Mouse (Mus musculus) embryonic facial prominence, embryonic 10.5 days (tissue): ENCODE results near the gene Jup. TPM values are rescaled to one million over a fixed set of nuclear protein-coding genes. Genes with fewer than 3 reads are reported as not detected.
"Not testable (repeated sequence)": the region's sequence is repeated elsewhere in the genome, so short reads cannot be mapped to it uniquely, and the experiment has no call there.

Source experiments
- DNase-seq: peaks from one replicate; pipeline ENCODE4 v3.0.0-alpha.2; 2017; ENCODE audit warnings: low spot score
- H3K27ac ChIP-seq: fragments of 300-500 bp; sonication (generic); replicated peaks from 2 replicates; pipeline ENCODE4 v1.5.1; 2016; ENCODE audit warnings: mild to moderate bottlenecking
- H3K27me3 ChIP-seq: fragments of 300-500 bp; sonication (generic); replicated peaks from 2 replicates; pipeline ENCODE4 v1.6.1; 2016; ENCODE audit warnings: low read depth, mild to moderate bottlenecking; ENCODE audit not compliant: poor library complexity, severe bottlenecking
- H3K36me3 ChIP-seq: fragments of 300-500 bp; sonication (generic); replicated peaks from 2 replicates; pipeline ENCODE4 v1.6.1; 2016; ENCODE audit warnings: mild to moderate bottlenecking, moderate library complexity
- H3K4me1 ChIP-seq: fragments of 300-500 bp; sonication (generic); 2 replicates; pipeline ENCODE4 v1.6.1; 2016
- H3K4me3 ChIP-seq: fragments of 300-500 bp; sonication (generic); 2 replicates; pipeline ENCODE4 v1.5.1; 2016; ENCODE audit warnings: mild to moderate bottlenecking, moderate library complexity
- H3K9me3 ChIP-seq: fragments of 300-500 bp; sonication (generic); 2 replicates; pipeline ENCODE4 v1.6.1; 2016; ENCODE audit warnings: mild to moderate bottlenecking
- WGBS: fragments of 180-500 bp; shearing (Covaris S2); methylation state at CpG from one replicate; pipeline ENCODE4 v1.1.7; 2016; 5-methylcytosine and 5-hydroxymethylcytosine counted together
- polyA plus RNA-seq: library from polyadenylated mRNA; unstranded; fragments of >200 nt; fragmentation: Nextera tagmentation; extraction: Ambion mirVana; gene quantifications from 2 replicates; pipeline ENCODE4 v1.2.1, GENCODE M21; 2016

The Jup gene
- polyA plus RNA-seq, 1 experiment from 2014 or later: 52.6 TPM

DNA sequence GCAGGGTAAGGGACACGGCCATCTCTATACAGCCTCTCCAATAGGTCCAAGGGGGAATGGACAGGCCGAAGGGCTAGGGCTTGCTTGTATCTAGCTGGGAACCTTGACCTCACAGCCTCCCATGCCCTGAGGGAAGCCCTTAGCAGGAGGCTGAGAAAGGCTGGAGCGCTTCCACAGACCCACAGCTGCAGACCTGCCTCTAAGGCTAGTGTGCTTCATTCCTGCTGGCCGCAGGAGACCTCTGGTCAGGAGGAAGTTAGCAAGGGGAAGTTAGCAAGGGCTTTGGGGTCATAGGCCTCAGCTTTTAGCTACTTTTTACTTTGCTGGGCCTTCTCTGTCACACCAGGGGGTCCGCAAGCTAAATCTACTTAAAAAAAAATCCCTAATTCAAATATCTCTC, 19.1 kb downstream of the Jup start:
- no peak overlapping the region for H3K4me3 ChIP-seq
- no peak overlapping the region for H3K27ac ChIP-seq
- no peaks in the 10 kb centered on the region for H3K27me3 ChIP-seq
- DNase-seq: no peak
- H3K36me3 ChIP-seq: peaks cover 89% of the 10 kb centered on the region
- no peaks in the 10 kb centered on the region; the same call in 1 of the 2 replicates for H3K4me1 ChIP-seq
- H3K9me3 ChIP-seq: no peaks in the 10 kb centered on the region
- 85% methylated on average over 5 of the region's 5 CpGs for WGBS

DNA sequence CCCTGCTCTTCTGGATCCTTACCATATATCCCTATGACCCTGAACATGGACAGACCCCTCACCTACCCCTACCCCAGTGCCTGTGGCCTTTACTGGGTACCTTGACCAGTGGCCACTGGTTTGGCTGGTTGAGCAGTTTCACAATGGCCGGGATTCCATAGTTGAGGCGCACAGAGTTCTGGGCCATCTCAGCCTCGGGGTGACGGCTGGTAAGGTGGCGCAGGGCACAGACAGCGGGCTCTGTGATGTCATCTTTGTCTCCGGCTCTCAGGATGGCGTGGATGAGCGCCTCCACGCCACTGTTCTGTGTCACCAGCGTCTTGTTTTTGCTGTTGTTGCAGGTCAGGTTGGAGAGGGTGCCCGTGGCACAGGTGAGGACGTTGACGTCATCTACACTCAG, 19.6 kb downstream of the Jup start:
- no peak overlapping the region for H3K4me3 ChIP-seq
- no peak for DNase-seq
- H3K4me1 ChIP-seq: no peaks in the 10 kb centered on the region; the same call in 1 of the 2 replicates
- peaks cover 89% of the 10 kb centered on the region for H3K36me3 ChIP-seq
- H3K9me3 ChIP-seq: no peaks in the 10 kb centered on the region
- 95% methylated on average over 14 of the region's 14 CpGs for WGBS
- H3K27ac ChIP-seq: no peak overlapping the region
- H3K27me3 ChIP-seq: no peaks in the 10 kb centered on the region

DNA sequence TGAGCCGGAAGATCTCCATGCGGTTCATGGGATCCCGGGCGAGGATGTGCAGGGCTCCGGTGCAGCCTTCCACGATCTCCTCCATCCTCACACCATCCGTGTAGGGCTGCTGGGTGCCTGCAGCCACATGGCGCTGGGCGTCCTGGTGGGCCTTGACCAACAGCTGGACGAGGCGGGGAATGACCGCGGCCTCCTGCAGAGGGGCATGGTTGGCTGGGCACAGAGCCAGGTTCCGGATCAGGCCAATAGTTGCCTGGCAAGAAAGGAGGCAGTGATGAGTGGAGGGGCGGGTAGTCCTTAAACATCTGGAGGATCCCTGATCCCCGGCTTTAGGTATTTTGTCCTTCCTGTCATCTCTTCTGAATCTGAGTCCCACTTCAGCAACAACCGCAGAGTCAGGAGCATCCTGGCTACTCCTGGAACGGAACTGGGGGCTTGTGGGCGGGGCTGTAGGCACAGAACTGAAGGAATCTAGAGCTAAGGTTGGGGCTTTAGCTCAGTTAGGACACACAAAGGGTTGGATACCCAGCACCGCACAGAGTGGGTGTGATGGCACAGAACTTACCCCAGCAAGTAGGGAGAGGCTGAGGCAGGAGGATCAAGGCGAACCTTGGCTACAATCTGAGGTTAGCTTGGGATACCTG, 20.7 kb downstream of the Jup start:
- DNase-seq: no peak
- Histone ChIP-seq H3K36me3 (peaks cover 89% of the 10 kb centered on the region), H3K9me3 (no peaks in the 10 kb centered on the region), H3K4me3 (no peak overlapping the region), H3K4me1 (peaks cover 6% of the 10 kb centered on the region), H3K27ac (no peak overlapping the region), H3K27me3 (no peaks in the 10 kb centered on the region)
- WGBS: 92% methylated on average over 21 of the region's 21 CpGs

DNA sequence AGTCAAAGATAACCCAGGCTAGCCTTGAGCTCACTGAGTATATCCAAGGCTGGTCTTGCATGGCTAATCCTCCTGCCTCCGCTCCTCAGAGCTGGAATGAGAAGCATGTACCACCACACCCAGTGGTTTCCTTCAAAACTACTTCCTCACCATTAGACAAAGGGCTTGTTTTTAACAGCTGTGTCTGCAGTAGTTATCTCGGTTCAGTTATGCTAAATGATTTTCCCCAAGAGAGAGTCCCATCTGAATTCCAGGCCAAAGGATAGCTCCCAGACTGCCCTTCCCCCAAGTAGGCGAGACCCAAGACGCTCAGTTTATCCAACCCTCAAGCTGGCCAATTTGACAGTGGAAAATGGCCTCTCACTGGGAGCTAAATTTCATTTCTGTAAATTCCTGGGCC, 21.6 kb downstream of the Jup start:
- DNase-seq: no peak
- H3K4me3 ChIP-seq: no peak overlapping the region
- no peaks in the 10 kb centered on the region for H3K9me3 ChIP-seq
- peaks cover 90% of the 10 kb centered on the region for H3K36me3 ChIP-seq
- H3K27ac ChIP-seq: no peak overlapping the region
- H3K27me3 ChIP-seq: no peaks in the 10 kb centered on the region
- H3K4me1 ChIP-seq: peaks cover 8% of the 10 kb centered on the region
- 77% methylated on average over 4 of the region's 4 CpGs for WGBS

DNA sequence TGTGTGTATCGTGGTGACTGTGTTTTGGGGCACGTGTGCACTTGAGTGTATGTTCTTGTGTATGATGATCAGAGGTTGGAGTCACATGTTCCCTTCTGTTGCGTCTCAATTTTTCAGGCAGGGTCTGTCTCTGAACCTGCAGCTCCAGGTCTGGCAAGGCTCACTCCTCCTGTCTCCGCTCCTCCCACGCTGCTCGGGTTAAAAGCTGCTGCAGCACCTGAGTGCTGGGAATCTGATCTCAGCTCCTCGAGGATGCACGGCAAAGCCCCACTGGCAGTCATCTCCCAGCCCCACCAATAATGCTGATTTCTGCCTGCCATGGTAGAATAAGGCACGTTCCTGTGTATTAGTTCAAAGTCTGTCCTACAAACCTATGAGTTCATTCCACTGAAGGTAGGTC, 22.4 kb downstream of the Jup start:
- Histone ChIP-seq H3K4me1 (peaks cover 8% of the 10 kb centered on the region), H3K27me3 (no peaks in the 10 kb centered on the region), H3K4me3 (no peak overlapping the region), H3K9me3 (no peaks in the 10 kb centered on the region), H3K36me3 (peaks cover 89% of the 10 kb centered on the region), H3K27ac (no peak overlapping the region)
- 89% methylated on average over 9 of the region's 9 CpGs for WGBS
- no peak for DNase-seq

GRCm38 (mm10) chr11:100371981-100372558, 25.5 kb downstream of the Jup start:
- 78% methylated on average over 8 of the region's 8 CpGs for WGBS
- H3K27me3 ChIP-seq: no peaks in the 10 kb centered on the region

DNA sequence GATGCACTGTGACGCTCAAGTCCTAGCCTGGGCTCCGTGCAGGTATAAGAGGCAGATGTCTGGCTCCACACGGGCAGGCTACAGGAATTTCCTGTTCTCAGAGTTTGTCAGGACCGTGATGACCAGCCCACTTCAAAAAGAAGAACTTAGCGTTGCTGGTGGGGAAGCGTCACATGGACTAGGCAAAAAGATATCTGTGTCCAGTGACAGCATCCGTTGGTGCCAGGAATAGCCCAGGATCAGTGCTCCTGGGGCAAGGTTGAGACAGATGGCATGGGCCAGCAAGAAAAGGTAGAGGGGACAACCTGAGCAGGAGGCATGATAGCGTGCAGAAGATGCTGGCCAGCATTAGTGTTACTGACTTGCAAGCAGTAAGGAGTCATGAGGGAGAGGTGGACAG, 27.7 kb downstream of the Jup start:
- 80% methylated on average over 8 of the region's 8 CpGs for WGBS
- H3K27ac ChIP-seq: no peak overlapping the region

More at GRCm38 (mm10) chr11:100371981-100372558, 25.5 kb downstream of the Jup start:
- Histone ChIP-seq H3K4me1 (peaks cover 10% of the 10 kb centered on the region), H3K4me3 (no peak overlapping the region), H3K9me3 (no peaks in the 10 kb centered on the region), H3K27ac (peak overlapping the region; percentile 30; the same call in 1 of the 2 replicates), H3K36me3 (peaks cover 67% of the 10 kb centered on the region)
- DNase-seq: no peak

DNA sequence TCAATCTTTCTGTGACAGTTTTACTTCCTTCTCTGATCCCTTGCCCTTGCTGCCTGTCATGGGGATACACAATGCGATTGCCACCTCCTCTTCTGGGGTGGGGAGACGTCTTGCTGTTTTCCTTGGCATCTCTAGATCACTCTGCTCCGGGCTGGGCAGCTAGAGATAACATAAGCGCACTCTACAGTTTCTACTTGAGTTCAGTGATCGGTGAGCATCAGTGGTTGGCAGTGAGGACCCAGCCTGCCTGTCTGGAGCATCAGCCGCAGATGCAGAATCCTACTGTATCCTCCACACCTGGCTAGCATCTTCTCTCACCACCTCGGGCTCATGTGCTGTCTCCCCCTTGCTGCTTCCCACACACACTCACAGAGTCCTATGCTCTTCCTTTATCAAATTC, 28.4 kb downstream of the Jup start:
- WGBS: 84% methylated on average over 7 of the region's 7 CpGs
- DNase-seq: no peak
- H3K27me3 ChIP-seq: peaks cover 1% of the 10 kb centered on the region; the same call in 1 of the 2 replicates
- no peak overlapping the region for H3K27ac ChIP-seq
- H3K36me3 ChIP-seq: peaks cover 43% of the 10 kb centered on the region
- H3K4me3 ChIP-seq: no peak overlapping the region
- no peaks in the 10 kb centered on the region for H3K9me3 ChIP-seq
- H3K4me1 ChIP-seq: peaks cover 12% of the 10 kb centered on the region

More for the DNA sequence above, 27.7 kb downstream of the Jup start:
- no peak for DNase-seq
- Histone ChIP-seq H3K4me3 (no peak overlapping the region), H3K9me3 (no peaks in the 10 kb centered on the region), H3K27me3 (no peaks in the 10 kb centered on the region), H3K36me3 (peaks cover 47% of the 10 kb centered on the region), H3K4me1 (peaks cover 10% of the 10 kb centered on the region)

GRCm38 (mm10) chr11:100362979-100363562, 34.5 kb downstream of the Jup start:
- H3K36me3 ChIP-seq: no peaks in the 10 kb centered on the region
- 19% methylated on average over 12 of the region's 12 CpGs for WGBS
- H3K4me3 ChIP-seq: no peak overlapping the region
- H3K27me3 ChIP-seq: peaks cover 37% of the 10 kb centered on the region
- DNase-seq: peak; percentile 78
- no peak overlapping the region for H3K27ac ChIP-seq
- H3K4me1 ChIP-seq: peaks cover 14% of the 10 kb centered on the region
- no peaks in the 10 kb centered on the region for H3K9me3 ChIP-seq

GRCm38 (mm10) chr11:100362209-100362978, 35.2 kb downstream of the Jup start:
- 15% methylated on average over 8 of the region's 8 CpGs for WGBS
- peaks cover 44% of the 10 kb centered on the region for H3K27me3 ChIP-seq
- H3K4me1 ChIP-seq: peaks cover 14% of the 10 kb centered on the region
- no peak overlapping the region for H3K27ac ChIP-seq
- H3K36me3 ChIP-seq: no peaks in the 10 kb centered on the region
- peak; percentile 79 for DNase-seq
- H3K9me3 ChIP-seq: no peaks in the 10 kb centered on the region
- no peak overlapping the region for H3K4me3 ChIP-seq

- not testable (repeated sequence) for H3K9me3 ChIP-seq, H3K36me3 ChIP-seq, H3K4me3 ChIP-seq, DNase-seq, H3K27ac ChIP-seq
- peaks cover 20% of the 10 kb centered on the region for H3K4me1 ChIP-seq
- 29% methylated on average over 1 of the region's 13 CpGs for WGBS
- peaks cover 57% of the 10 kb centered on the region for H3K27me3 ChIP-seq
Observed at GRCm38 (mm10) chr11:100361059-100361458, 36.5 kb downstream of the Jup start.

GRCm38 (mm10) chr11:100360175-100360574, 37.4 kb downstream of the Jup start:
- Histone ChIP-seq H3K9me3 (no peaks in the 10 kb centered on the region), H3K4me1 (peaks cover 29% of the 10 kb centered on the region), H3K36me3 (no peaks in the 10 kb centered on the region), H3K27me3 (peaks cover 66% of the 10 kb centered on the region), H3K4me3 (no peak overlapping the region), H3K27ac (no peak overlapping the region)
- no peak for DNase-seq
- WGBS: 82% methylated on average over 6 of the region's 6 CpGs
